Mouse (Mus musculus) left cerebral cortex, adult 8-10 months (tissue): ENCODE data around the gene Gpatch4. TPM values are rescaled to one million over a fixed set of nuclear protein-coding genes. Genes with fewer than 3 reads are reported as not detected.

Source experiments
- DNase-seq, 2 experiments: peaks; one replicate each; pipeline ENCODE4 v3.0.0; 2022; ENCODE audit warnings: low spot score in 2 of 2
- total RNA-seq, 4 experiments: library from RNA; stranded (reverse); gene quantifications; 2 replicates each; pipeline ENCODE4 v1.2.4; 2022

Gene Gpatch4
- total RNA-seq, 4 experiments from 2014 or later, result 16.7 to 19.5 (median 18.1) TPM

GRCm38 (mm10) chr3:88094126-88094525 is 51.2 kb downstream of the Gpatch4 start:
- DNase-seq, result no peak

- no peak for DNase-seq
Observed at GRCm38 (mm10) chr3:88097666-88098065, 54.8 kb downstream of the Gpatch4 start.

- DNase-seq, result no peak
Observed at GRCm38 (mm10) chr3:88100251-88100650, 57.3 kb downstream of the Gpatch4 start.

- no peak for DNase-seq
Observed at GRCm38 (mm10) chr3:88101736-88102135, 58.8 kb downstream of the Gpatch4 start.

GRCm38 (mm10) chr3:88102196-88102595 is 59.3 kb downstream of the Gpatch4 start:
- no peak for DNase-seq

GRCm38 (mm10) chr3:88102611-88103010 is 59.7 kb downstream of the Gpatch4 start:
- DNase-seq, result no peak

Other genes with a start within 250 kb of the Gpatch4 start
- gene Ntrk1, start 247.9 kb upstream of the Gpatch4 start, total RNA-seq, result 1 to 10 TPM; 1.9 to 3.0 (median 2.5) TPM
- 1 to 10 TPM in 2 of 4 experiments, under 1 TPM in 2; 0.66 to 1.6 (median 1.1) TPM for gene Insrr, start 246.2 kb upstream of the Gpatch4 start, total RNA-seq
- 10 to 100 TPM in 1 of 4 experiments, 1 to 10 TPM in 3; 8.3 to 10.1 (median 9.5) TPM for gene Pear1, start 218.8 kb upstream of the Gpatch4 start, total RNA-seq
- gene Sh2d2a, start 196.4 kb upstream of the Gpatch4 start, total RNA-seq, result not detected
- 10 to 100 TPM; 57.8 to 60.1 (median 58.8) TPM for gene Prcc, start 157.5 kb upstream of the Gpatch4 start, total RNA-seq
- 100 to 1,000 TPM; 144 to 158 (median 146) TPM for gene Hdgf, start 136.8 kb upstream of the Gpatch4 start, total RNA-seq
- 10 to 100 TPM; 49.9 to 59.6 (median 50.5) TPM for gene Mrpl24, start 123.6 kb upstream of the Gpatch4 start, total RNA-seq
- 10 to 100 TPM; 13.8 to 14.5 (median 14.1) TPM for gene Isg20l2, start 112.8 kb upstream of the Gpatch4 start, total RNA-seq
- 10 to 100 TPM; 17.4 to 23.4 (median 20.6) TPM for gene Rrnad1, start 112.4 kb upstream of the Gpatch4 start, total RNA-seq
- 1 to 10 TPM; 4.9 to 6.5 (median 5.9) TPM for gene Crabp2, start 94.4 kb upstream of the Gpatch4 start, total RNA-seq
- gene Nes, start 72.0 kb upstream of the Gpatch4 start, total RNA-seq, result 1 to 10 TPM; 4.0 to 5.5 (median 5.2) TPM
- 100 to 1,000 TPM; 230 to 238 (median 233) TPM for gene Bcan, start 42.9 kb upstream of the Gpatch4 start, total RNA-seq
- gene Hapln2, start 15.5 kb upstream of the Gpatch4 start, total RNA-seq, result 10 to 100 TPM; 23.0 to 35.7 (median 32.1) TPM
- gene Naxe, start 15.4 kb downstream of the Gpatch4 start, total RNA-seq, result 10 to 100 TPM; 75.8 to 85.5 (median 78.9) TPM
- gene Ttc24, start 35.2 kb downstream of the Gpatch4 start, total RNA-seq, result not detected
- gene Iqgap3, start 38.9 kb downstream of the Gpatch4 start, total RNA-seq, result 1 to 10 TPM in 1 of 4 experiments, under 1 TPM in 3; 0.28 to 1.2 (median 0.61) TPM
- gene Mef2d, start 99.3 kb downstream of the Gpatch4 start, total RNA-seq, result 100 to 1,000 TPM; 190 to 208 (median 194) TPM
- not detected for gene Rhbg, start 211.6 kb downstream of the Gpatch4 start, total RNA-seq
- under 1 TPM in 1 of 4 experiments, not detected in 3; 0.61 TPM for gene Gm38392, start 244.1 kb downstream of the Gpatch4 start, total RNA-seq